Mouse (Mus musculus) R1 (cell line): ENCODE measurements around the gene Glod5.

Source experiments
- DNase-seq: peaks from one replicate; pipeline ENCODE4 v3.0.0-alpha.2; 2018; ENCODE audit warnings: low read depth, low spot score

The Glod5 gene

DNA sequence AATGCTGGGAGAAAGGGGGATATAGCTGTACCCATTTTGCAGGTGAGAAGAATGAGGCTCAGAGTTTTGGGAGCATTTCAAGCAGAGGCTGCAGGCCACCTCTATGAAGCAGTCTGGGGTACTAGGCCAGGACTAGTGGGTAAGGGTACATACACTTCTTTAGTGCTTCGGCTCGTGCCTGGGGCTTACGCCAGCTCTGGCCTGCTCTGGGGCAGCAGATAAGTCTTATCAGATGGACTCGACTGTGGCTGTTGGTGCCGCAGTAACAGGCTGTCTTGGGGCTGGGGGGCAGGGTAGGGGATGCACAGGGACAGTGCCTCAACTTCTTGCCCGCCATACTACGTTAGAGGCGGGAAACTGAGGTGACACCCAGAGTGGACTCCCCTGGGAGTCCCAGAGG, 50.1 kb downstream of the Glod5 start:
- DNase-seq: no peak

DNA sequence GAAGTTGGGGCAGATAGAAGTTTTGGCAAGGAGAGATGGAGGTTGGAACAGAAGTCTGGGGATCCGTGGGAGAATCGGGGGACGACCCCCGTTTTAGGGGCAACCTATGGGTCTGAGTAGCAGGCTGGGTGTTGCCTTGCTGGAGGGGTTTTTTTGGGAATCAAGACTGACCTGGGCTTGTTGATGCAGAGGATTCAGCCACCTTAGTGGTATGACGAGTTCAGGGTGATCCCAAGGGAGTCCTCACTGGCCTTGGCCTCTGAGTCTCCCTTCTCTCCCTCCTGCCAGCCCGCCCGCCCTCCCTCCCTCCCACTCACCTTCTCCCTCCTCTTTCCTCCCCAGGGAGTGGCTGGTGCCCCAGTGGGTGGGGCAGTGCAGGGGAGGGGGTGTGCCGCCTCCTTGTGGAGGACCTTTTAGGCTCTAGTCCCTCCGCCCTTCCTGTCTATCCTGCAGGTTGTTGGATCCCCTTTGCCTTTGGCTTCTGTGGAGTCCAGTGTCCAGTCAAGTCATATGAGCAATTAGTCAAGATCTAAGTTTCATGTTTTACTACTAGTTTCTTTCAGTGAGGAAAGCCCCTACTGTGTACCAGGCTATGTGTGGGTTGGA, 50.6 kb downstream of the Glod5 start:
- DNase-seq: no peak

DNA sequence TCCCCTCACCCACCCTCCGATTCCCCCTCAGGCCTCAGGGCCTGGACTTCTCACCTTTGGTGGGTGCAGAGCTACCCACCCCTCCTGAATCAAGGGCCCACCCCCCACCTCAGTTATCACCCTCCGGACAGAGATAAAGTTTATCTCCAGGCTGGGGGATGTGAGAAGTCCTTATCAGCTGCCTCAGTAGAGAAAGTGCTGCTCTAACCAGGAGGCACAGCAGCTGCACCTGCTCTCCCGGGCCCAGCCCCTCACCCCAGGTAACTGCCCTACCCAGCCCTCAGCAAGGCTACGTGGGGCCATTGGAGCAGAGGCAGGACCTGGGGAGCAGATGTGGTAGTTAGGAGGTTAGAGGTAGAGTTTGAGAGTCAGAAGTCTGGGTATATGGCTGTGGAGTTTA, 52.1 kb downstream of the Glod5 start:
- DNase-seq: no peak

DNA sequence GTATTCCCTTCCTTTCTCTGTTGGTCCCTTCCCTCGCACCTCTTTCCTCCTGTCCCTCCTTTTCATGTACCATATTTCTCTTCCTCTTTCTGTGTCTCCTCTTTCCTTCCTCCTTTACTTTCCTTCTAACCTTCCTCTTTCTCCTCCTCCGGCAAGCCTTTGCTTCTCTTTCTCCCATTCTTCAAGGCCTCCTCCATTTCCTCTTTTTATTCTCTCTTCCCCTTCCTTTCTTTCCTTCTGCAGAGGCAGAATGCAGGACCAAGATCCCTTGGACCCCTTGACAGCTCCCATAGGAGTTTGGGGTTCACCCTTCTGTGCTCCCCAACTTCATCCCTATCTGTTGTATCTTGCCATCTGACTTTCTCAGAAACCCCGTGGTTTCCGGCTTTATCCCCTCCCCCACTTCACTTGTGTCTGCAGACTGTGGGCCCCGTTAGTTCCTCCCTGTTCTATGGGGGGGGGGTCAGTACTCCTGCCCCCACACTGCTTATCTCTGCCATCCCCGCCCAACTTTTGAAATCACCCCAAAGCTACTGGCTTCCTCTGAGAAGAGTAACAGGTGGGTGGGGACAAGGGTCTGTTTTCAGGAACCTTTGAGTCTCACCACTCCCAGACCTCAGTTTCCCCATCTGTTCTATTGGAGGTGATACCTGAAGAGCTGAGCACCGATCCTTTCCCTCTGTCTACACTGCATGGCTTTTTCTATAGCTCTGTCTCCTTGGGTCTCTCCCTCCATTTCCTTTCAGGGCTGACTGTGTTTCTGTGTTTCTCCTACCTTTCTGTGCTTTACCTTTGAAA, 54.3 kb downstream of the Glod5 start:
- DNase-seq: no peak

DNA sequence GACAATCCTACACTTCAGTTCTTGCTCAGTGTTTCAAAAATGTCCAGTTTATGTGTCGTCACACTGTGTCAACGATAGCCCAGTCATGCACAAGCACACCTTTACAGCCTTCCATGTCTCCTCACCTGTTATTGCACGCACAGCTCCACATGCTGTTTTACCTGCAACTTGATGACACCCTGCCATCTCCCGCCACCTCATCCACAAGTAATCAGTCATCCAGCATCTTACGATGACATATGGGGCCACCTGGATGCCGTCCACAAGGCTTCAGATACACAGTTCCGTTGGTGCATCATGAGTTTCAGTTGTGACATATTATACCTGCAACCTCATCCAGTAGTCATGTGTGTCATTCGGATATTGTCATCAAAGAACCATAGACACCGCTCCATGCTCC, 59.4 kb downstream of the Glod5 start:
- DNase-seq: no peak
